Mouse (Mus musculus) kidney, postnatal 0 days (tissue): ENCODE data around the gene Wdhd1. TPM values are rescaled to one million over a fixed set of nuclear protein-coding genes. Genes with fewer than 3 reads are reported as not detected.

ENCODE experiments used
- ATAC-seq: fragments of 200-750 bp; cut with Nextera tagmentation; replicated peaks from 2 replicates; pipeline ENCODE4 v1.8.0; 2017; ENCODE audit warnings: low read depth, moderate number of reproducible peaks, moderate TSS enrichment, moderate library complexity; ENCODE audit not compliant: low FRiP score
- DNase-seq: peaks from one replicate; pipeline ENCODE4 v3.0.0-alpha.2; 2016; ENCODE audit warnings: low spot score
- H3K27ac ChIP-seq: fragments of 300-500 bp; sonication (generic); 2 replicates; pipeline ENCODE4 v1.5.1; 2014; ENCODE audit warnings: mild to moderate bottlenecking
- H3K27me3 ChIP-seq: fragments of 300-500 bp; sonication (generic); 2 replicates; pipeline ENCODE4 v1.6.1; 2014; ENCODE audit warnings: low read length, mixed read lengths; ENCODE audit not compliant: insufficient read depth
- H3K36me3 ChIP-seq: fragments of 300-500 bp; sonication (generic); 2 replicates; pipeline ENCODE4 v1.6.1; 2014; ENCODE audit warnings: low read length, mixed read lengths; ENCODE audit not compliant: insufficient read depth
- H3K4me1 ChIP-seq: fragments of 300-500 bp; sonication (generic); replicated peaks from 2 replicates; pipeline ENCODE4 v1.6.1; 2014; ENCODE audit warnings: antibody characterized with exemption, low read length, mixed read lengths; ENCODE audit not compliant: insufficient read depth
- H3K4me2 ChIP-seq: fragments of 300-500 bp; sonication (generic); 2 replicates; pipeline ENCODE4 v1.6.1; 2014; ENCODE audit warnings: mild to moderate bottlenecking, low read length, moderate library complexity, mixed read lengths
- H3K4me3 ChIP-seq: fragments of 300-500 bp; sonication (generic); replicated peaks from 2 replicates; pipeline ENCODE4 v1.5.1; 2014; ENCODE audit warnings: low read depth, low read length
- H3K9ac ChIP-seq: fragments of 300-500 bp; sonication (generic); 2 replicates; pipeline ENCODE4 v1.6.1; 2014; ENCODE audit warnings: low read depth, low read length
- H3K9me3 ChIP-seq: fragments of 300-500 bp; sonication (generic); replicated peaks from 2 replicates; pipeline ENCODE4 v1.6.1; 2016; ENCODE audit warnings: low read length, inconsistent platforms, mixed read lengths
- CTCF ChIP-seq: IDR thresholded peaks from 2 replicates; pipeline ENCODE4 v1.5.1; 2016; ENCODE audit warnings: antibody characterized with exemption, low read depth, mild to moderate bottlenecking, moderate library complexity
- WGBS: fragments of 180-500 bp; shearing (Covaris S2); extraction: QIAGEN DNeasy Blood & Tissue Kit; methylation state at CpG from one replicate; pipeline ENCODE4 v1.1.7; 2014; 5-methylcytosine and 5-hydroxymethylcytosine counted together
- polyA plus RNA-seq: library from polyadenylated mRNA; unstranded; fragments of >200 nt; fragmentation: Nextera tagmentation; extraction: Ambion mirVana; gene quantifications from 2 replicates; pipeline ENCODE4 v1.2.1, GENCODE M21; 2015

Wdhd1 gene
- polyA plus RNA-seq, 1 experiment from 2014 or later: 10.9 TPM

DNA sequence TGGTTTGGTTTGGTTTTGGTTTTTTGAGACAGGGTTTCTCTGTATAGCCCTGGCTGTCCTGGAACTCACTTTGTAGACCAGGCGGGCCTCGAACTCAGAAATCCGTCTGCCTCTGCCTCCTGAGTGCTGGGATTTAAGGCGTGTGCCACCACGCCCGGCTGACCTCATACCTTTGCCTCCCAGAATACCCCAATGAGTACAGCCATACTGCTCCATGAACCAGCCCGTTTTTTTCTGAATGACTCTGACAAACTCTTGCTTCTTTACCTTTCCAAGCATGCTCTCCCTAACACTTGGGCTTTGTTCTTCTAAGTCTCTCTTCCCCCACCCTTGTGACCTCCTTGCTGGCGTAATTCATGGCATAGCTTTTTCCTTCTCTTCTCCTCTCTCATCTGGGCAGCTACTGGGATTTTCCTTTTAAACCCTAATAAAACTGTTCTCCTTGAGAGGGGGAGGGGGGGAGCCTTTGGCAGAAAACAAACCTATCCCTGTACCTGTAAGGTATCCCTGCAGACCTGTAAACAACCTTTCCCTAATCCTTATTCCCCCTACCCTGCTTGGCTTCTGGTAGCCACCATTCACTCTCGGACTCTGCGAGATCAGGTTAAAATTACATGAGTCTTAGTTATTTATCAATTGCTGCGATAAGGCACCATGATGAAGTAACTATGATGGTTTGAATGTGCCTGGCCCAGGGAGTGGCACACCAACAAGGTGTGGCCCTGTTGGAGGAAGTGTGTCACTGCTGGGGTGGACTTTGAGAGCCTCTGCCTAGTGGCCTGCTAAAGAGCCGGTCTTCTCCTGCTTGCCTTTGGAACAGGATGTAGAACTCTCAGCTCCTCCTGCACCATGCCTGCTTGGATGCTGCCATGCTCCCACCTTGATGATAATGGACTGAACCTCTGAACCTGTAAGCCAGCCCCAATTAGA is 67.8 kb downstream of the Wdhd1 start:
- Histone ChIP-seq H3K4me2 (no peak overlapping the region), H3K9me3 (no peaks in the 10 kb centered on the region), H3K27me3 (no peaks in the 10 kb centered on the region), H3K9ac (no peak overlapping the region), H3K4me3 (no peak overlapping the region), H3K4me1 (no peaks in the 10 kb centered on the region), H3K27ac (no peak overlapping the region), H3K36me3 (no peaks in the 10 kb centered on the region)
- TF ChIP-seq CTCF: no peak
- 88% methylated on average over 12 of the region's 12 CpGs for WGBS
- ATAC-seq (no peak), DNase-seq (no peak)

DNA sequence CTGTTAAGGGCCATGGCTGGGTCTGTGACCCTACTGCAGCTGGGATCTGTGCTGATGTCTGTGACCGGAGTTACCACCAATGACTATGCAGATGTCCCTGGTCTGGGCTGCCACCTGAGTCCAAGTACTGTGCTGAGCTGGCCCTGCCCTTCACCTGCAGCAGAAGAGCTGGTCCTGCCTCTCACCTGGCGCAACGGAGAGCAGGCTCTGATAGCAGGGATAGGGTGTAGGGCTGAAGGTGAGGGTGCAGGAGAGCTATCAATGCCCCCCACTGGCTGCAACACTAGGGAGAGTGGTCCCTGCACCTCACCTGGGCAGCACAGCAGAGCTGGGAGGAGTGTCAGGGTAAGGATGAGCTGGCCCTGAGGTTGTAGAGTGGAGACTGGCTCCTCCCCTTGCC is 70.1 kb downstream of the Wdhd1 start:
- H3K36me3 ChIP-seq: no peaks in the 10 kb centered on the region
- no peaks in the 10 kb centered on the region for H3K27me3 ChIP-seq
- 67% methylated on average over 3 of the region's 3 CpGs for WGBS
- no peak overlapping the region for H3K4me2 ChIP-seq
- ATAC-seq (no peak), DNase-seq (no peak)
- no peak for TF ChIP-seq CTCF
- H3K9me3 ChIP-seq: no peaks in the 10 kb centered on the region
- H3K4me3 ChIP-seq: no peak overlapping the region
- H3K4me1 ChIP-seq: no peaks in the 10 kb centered on the region
- H3K27ac ChIP-seq: no peak overlapping the region
- no peak overlapping the region for H3K9ac ChIP-seq

DNA sequence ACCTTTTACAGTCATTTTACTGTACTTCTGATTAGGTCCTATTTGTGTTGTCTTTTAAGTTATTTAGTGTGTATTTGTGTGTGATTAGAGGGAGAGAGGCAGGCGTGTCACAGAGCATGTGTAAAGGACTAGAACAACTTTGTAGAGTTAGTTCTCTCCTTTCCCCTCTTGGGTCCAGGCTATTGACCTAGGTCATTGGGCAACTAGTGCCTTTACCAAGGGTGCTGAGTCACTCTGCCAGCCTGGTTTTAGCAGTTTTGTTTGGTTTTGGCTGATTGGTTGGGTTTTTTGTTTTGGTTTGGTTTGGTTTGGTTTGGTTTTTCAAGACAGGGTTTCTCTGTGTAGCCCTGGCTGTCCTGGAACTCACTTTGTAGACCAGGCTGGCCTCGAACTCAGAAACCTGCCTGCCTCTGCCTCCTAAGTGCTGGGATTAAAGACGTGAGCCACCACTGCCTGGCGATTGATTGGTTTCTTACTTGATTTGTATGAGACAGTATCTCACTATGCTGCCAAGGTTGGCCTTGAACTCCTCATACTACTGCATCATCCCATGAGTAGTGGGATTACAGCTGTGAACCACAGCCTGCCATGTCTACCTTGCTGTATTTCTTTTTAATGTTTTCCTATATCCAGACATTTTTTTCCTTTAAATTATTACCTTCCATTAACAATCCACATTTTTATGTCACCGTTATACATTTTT is 71.2 kb downstream of the Wdhd1 start:
- ATAC-seq (no peak), DNase-seq (no peak)
- Histone ChIP-seq H3K4me1 (no peaks in the 10 kb centered on the region), H3K27me3 (no peaks in the 10 kb centered on the region), H3K9me3 (no peaks in the 10 kb centered on the region), H3K4me2 (no peak overlapping the region), H3K27ac (no peak overlapping the region), H3K4me3 (no peak overlapping the region), H3K36me3 (no peaks in the 10 kb centered on the region), H3K9ac (no peak overlapping the region)
- 92% methylated on average over 5 of the region's 5 CpGs for WGBS
- TF ChIP-seq CTCF: no peak

DNA sequence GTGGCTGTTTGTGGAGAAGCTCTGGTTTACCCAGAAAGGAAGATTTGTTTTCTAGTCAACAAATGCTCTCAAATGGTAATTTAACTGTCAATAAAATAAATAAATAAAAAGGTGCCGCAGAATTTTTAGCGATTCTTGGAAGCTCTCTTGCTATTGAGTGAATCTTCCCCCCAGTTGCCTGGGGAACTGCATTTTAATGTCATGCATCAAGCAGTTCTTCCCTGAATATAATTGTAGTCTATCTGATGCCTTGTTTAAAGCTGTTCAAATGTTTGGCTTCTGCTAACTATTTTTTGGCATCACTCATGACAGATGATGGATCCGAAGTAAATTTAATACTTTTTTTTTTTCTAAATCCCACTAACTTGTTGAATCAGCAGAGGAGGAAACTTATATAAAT is 79.3 kb downstream of the Wdhd1 start:
- H3K9ac ChIP-seq: no peak overlapping the region
- H3K27me3 ChIP-seq: no peaks in the 10 kb centered on the region
- ATAC-seq (no peak), DNase-seq (no peak)
- H3K4me1 ChIP-seq: no peaks in the 10 kb centered on the region
- no peaks in the 10 kb centered on the region for H3K9me3 ChIP-seq
- no peak for TF ChIP-seq CTCF
- no peak overlapping the region for H3K4me2 ChIP-seq
- H3K36me3 ChIP-seq: no peaks in the 10 kb centered on the region
- 94% methylated on average over 3 of the region's 3 CpGs for WGBS
- no peak overlapping the region for H3K4me3 ChIP-seq
- H3K27ac ChIP-seq: no peak overlapping the region

DNA sequence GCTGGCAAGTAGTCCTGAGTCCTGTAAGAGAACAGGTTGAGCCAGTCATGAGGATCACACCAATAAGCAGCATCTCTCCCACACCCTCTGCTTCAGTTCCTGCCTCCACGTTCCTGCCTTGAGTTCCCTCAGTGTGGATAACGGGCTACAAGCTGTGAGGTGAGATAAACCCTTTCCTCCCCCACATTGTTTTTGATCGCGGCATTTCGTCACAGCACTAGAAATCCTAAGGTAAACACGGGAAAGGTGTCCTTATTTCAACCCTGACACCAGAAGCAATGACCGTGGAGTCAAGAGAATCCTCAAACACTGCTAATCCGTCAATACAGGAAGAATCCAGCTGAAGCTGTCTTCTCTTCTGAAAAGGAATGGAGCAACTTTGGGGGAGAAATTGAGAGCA is 79.9 kb downstream of the Wdhd1 start:
- no peak overlapping the region for H3K4me3 ChIP-seq
- H3K4me2 ChIP-seq: no peak overlapping the region
- no peaks in the 10 kb centered on the region for H3K27me3 ChIP-seq
- no peak for TF ChIP-seq CTCF
- no peak overlapping the region for H3K9ac ChIP-seq
- DNase-seq: no peak
- H3K4me1 ChIP-seq: no peaks in the 10 kb centered on the region
- WGBS: 65% methylated on average over 8 of the region's 8 CpGs
- H3K27ac ChIP-seq: no peak overlapping the region
- H3K9me3 ChIP-seq: no peaks in the 10 kb centered on the region
- no peak for ATAC-seq
- no peaks in the 10 kb centered on the region for H3K36me3 ChIP-seq

DNA sequence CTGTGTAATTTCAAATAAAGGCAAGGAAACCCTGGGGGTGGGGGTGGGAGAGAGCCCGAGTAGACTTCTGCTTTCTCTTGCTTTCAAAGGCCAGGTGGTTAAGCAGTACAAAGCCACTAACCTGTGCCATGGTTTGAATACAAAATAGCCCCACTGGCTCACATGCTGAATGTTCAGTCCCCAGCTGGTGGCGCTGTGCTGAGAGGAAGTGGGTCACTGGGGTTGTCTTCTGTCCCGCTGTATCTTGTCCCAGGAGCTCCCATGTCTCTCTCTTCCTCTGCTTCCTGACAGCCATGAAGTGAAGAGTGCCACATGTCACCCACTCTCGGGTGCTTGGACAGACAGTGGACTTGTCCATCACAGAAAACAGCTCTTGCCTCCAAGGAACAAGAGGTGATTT is 82.6 kb downstream of the Wdhd1 start:
- H3K4me2 ChIP-seq: no peak overlapping the region

More for the DNA sequence above, 82.6 kb downstream of the Wdhd1 start:
- ATAC-seq: no peak
- no peaks in the 10 kb centered on the region for H3K36me3 ChIP-seq
- no peak overlapping the region for H3K27ac ChIP-seq
- no peak overlapping the region for H3K9ac ChIP-seq
- no peaks in the 10 kb centered on the region for H3K27me3 ChIP-seq
- no peaks in the 10 kb centered on the region for H3K4me1 ChIP-seq
- no peak overlapping the region for H3K4me3 ChIP-seq
- no peaks in the 10 kb centered on the region for H3K9me3 ChIP-seq
- peak; percentile 14; the same call in 1 of the 2 replicates for TF ChIP-seq CTCF
- whole genome bisulfite sequencing: 32% methylated on average over 4 of the region's 4 CpGs
- no peak for DNase-seq
